Mouse (Mus musculus) frontal cortex, postnatal 36 days (tissue): ENCODE data around the gene Sf3b6.

Experiments
- DNase-seq, 2 experiments: peaks; one replicate each; pipeline ENCODE4 v3.0.0; 2022; ENCODE audit warnings: low spot score in 2 of 2

The Sf3b6 gene

GRCm38 (mm10) chr12:4840741-4841140 is 23.4 kb downstream of the Sf3b6 start:
- no peak for DNase-seq

- DNase-seq, result peak; percentile 31 to 46
These were observed 24.1 kb downstream of the Sf3b6 start, which contains the start of gene Fkbp1b for GRCm38 (mm10) chr12:4841392-4841887. TSS of gene Fkbp1b (minus strand) at chr12:4841591.

GRCm38 (mm10) chr12:4842456-4842855 is 25.1 kb downstream of the Sf3b6 start:
- DNase-seq, result no peak

- DNase-seq, result peak; percentile 87 to 94
These were observed 25.7 kb downstream of the Sf3b6 start, which contains the start of gene Wdcp for GRCm38 (mm10) chr12:4842890-4843597. TSS of gene Wdcp (plus strand) at chr12:4843303.

GRCm38 (mm10) chr12:4843741-4844140 is 26.4 kb downstream of the Sf3b6 start:
- DNase-seq, result no peak

- no peak for DNase-seq
These were observed 38.8 kb downstream of the Sf3b6 start for GRCm38 (mm10) chr12:4856160-4856559.

GRCm38 (mm10) chr12:4856834-4857233 is 39.5 kb downstream of the Sf3b6 start:
- no peak for DNase-seq

- no peak for DNase-seq
These were observed 42.0 kb downstream of the Sf3b6 start for GRCm38 (mm10) chr12:4859241-4859914.

- no peak for DNase-seq
These were observed 45.3 kb downstream of the Sf3b6 start for GRCm38 (mm10) chr12:4862672-4863071.

GRCm38 (mm10) chr12:4863654-4864337 is 46.5 kb downstream of the Sf3b6 start:
- DNase-seq, result no peak

GRCm38 (mm10) chr12:4864338-4864690 is 47.0 kb downstream of the Sf3b6 start:
- DNase-seq, result peak; percentile 50 to 52

- no peak for DNase-seq
These were observed 51.6 kb downstream of the Sf3b6 start for GRCm38 (mm10) chr12:4868924-4869323.

- no peak for DNase-seq
These were observed 53.9 kb downstream of the Sf3b6 start for GRCm38 (mm10) chr12:4871260-4871659.

GRCm38 (mm10) chr12:4872273-4872672 is 54.9 kb downstream of the Sf3b6 start:
- no peak for DNase-seq

GRCm38 (mm10) chr12:4872983-4873477 is 55.7 kb downstream of the Sf3b6 start:
- DNase-seq, result no peak

- no peak for DNase-seq
These were observed 56.2 kb downstream of the Sf3b6 start for GRCm38 (mm10) chr12:4873531-4873930.

- peak; percentile 21 to 28 for DNase-seq
These were observed 57.0 kb downstream of the Sf3b6 start, which contains the start of gene Mfsd2b for GRCm38 (mm10) chr12:4874161-4874927. TSS of gene Mfsd2b (minus strand) at chr12:4874359.

- DNase-seq, result no peak
These were observed 58.3 kb downstream of the Sf3b6 start for GRCm38 (mm10) chr12:4875623-4876022.
